Mouse (Mus musculus) kidney, postnatal 0 days (tissue): ENCODE results near the gene Cryz. TPM values are rescaled to one million over a fixed set of nuclear protein-coding genes. Genes with fewer than 3 reads are reported as not detected.

Experiments
- ATAC-seq: fragments of 200-750 bp; cut with Nextera tagmentation; replicated peaks from 2 replicates; pipeline ENCODE4 v1.8.0; 2017; ENCODE audit warnings: low read depth, moderate number of reproducible peaks, moderate TSS enrichment, moderate library complexity; ENCODE audit not compliant: low FRiP score
- DNase-seq: peaks from one replicate; pipeline ENCODE4 v3.0.0-alpha.2; 2016; ENCODE audit warnings: low spot score
- H3K27ac ChIP-seq: fragments of 300-500 bp; sonication (generic); 2 replicates; pipeline ENCODE4 v1.5.1; 2014; ENCODE audit warnings: mild to moderate bottlenecking
- H3K27me3 ChIP-seq: fragments of 300-500 bp; sonication (generic); 2 replicates; pipeline ENCODE4 v1.6.1; 2014; ENCODE audit warnings: low read length, mixed read lengths; ENCODE audit not compliant: insufficient read depth
- H3K36me3 ChIP-seq: fragments of 300-500 bp; sonication (generic); 2 replicates; pipeline ENCODE4 v1.6.1; 2014; ENCODE audit warnings: low read length, mixed read lengths; ENCODE audit not compliant: insufficient read depth
- H3K4me1 ChIP-seq: fragments of 300-500 bp; sonication (generic); replicated peaks from 2 replicates; pipeline ENCODE4 v1.6.1; 2014; ENCODE audit warnings: antibody characterized with exemption, low read length, mixed read lengths; ENCODE audit not compliant: insufficient read depth
- H3K4me2 ChIP-seq: fragments of 300-500 bp; sonication (generic); 2 replicates; pipeline ENCODE4 v1.6.1; 2014; ENCODE audit warnings: mild to moderate bottlenecking, low read length, moderate library complexity, mixed read lengths
- H3K4me3 ChIP-seq: fragments of 300-500 bp; sonication (generic); replicated peaks from 2 replicates; pipeline ENCODE4 v1.5.1; 2014; ENCODE audit warnings: low read depth, low read length
- H3K9ac ChIP-seq: fragments of 300-500 bp; sonication (generic); 2 replicates; pipeline ENCODE4 v1.6.1; 2014; ENCODE audit warnings: low read depth, low read length
- H3K9me3 ChIP-seq: fragments of 300-500 bp; sonication (generic); replicated peaks from 2 replicates; pipeline ENCODE4 v1.6.1; 2016; ENCODE audit warnings: low read length, inconsistent platforms, mixed read lengths
- CTCF ChIP-seq: IDR thresholded peaks from 2 replicates; pipeline ENCODE4 v1.5.1; 2016; ENCODE audit warnings: antibody characterized with exemption, low read depth, mild to moderate bottlenecking, moderate library complexity
- WGBS: fragments of 180-500 bp; shearing (Covaris S2); extraction: QIAGEN DNeasy Blood & Tissue Kit; methylation state at CpG from one replicate; pipeline ENCODE4 v1.1.7; 2014; 5-methylcytosine and 5-hydroxymethylcytosine counted together
- polyA plus RNA-seq: library from polyadenylated mRNA; unstranded; fragments of >200 nt; fragmentation: Nextera tagmentation; extraction: Ambion mirVana; gene quantifications from 2 replicates; pipeline ENCODE4 v1.2.1, GENCODE M21; 2015

Gene Cryz
- polyA plus RNA-seq, 1 experiment from 2014 or later = 92.1 TPM

DNA sequence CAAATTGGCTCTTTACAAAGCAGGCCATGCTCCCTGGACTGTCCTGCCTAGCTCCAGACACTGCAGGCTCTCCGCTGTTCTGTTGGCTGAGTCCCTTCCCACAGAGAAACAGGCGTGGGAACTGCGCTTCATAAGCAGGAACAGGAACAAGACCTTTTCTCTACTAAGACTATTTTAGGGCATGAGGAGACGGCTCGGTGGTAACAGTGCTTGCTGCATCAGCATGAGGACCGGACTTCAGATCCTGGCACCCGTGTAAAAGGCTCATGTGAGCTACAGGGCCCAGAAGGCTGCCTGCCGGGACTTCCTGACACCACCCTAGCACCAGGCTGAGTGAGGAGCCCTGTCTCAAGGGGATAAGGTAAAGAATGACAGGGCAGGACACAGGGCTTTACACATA, 12.2 kb upstream of the Cryz start:
- Histone ChIP-seq H3K36me3 (peaks cover 30% of the 10 kb centered on the region), H3K9me3 (no peaks in the 10 kb centered on the region), H3K9ac (no peak overlapping the region), H3K27me3 (no peaks in the 10 kb centered on the region), H3K4me2 (no peak overlapping the region), H3K4me3 (no peak overlapping the region), H3K4me1 (no peaks in the 10 kb centered on the region), H3K27ac (no peak overlapping the region)
- no peak for DNase-seq
- WGBS = 91% methylated on average over 8 of the region's 8 CpGs
- TF ChIP-seq CTCF = no peak
- ATAC-seq = no peak

DNA sequence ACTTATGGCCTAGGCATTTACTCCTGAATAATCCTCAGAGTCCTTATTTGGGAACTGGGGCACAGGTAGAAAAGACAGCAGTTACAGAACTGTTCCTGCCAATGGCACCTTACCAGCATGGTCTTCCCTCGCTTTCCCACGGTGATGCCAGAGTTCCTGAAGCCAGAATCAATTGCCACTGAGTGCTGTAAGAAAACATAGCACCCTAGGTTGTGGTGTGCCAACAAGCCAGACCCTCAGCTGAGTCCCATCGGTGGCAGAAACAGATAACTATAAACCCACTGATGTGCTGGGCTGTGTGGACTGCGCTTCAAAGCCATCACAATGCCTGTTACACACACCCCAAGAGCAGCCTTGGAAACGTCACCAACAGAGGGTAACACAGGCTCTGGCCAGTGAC, 5.5 kb upstream of the Cryz start:
- Histone ChIP-seq H3K9ac (no peak overlapping the region), H3K27ac (no peak overlapping the region), H3K4me1 (no peaks in the 10 kb centered on the region), H3K4me3 (no peak overlapping the region), H3K9me3 (no peaks in the 10 kb centered on the region), H3K36me3 (peaks cover 30% of the 10 kb centered on the region), H3K27me3 (no peaks in the 10 kb centered on the region), H3K4me2 (no peak overlapping the region)
- whole genome bisulfite sequencing = 91% methylated on average over 5 of the region's 5 CpGs
- DNase-seq (no peak), ATAC-seq (no peak)
- TF ChIP-seq CTCF = no peak

DNA sequence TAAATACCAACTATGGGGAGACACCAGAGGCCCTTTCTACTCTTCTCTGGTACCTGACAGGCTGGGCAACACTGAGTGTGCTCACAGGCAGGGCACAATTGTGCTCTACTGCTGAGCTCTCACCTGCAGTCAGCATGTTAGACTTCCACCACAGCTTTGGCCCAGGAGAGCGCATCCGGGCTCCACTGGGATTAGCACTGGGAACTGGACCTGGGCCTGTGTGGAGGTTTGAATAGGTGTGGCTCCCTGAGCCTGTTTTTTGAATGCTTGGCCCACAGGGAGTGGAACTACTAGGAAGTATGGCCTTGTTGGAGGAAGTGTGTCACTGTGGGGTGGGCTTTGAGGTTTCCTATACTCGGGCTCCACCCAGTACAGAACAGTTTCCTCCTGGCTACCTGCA, 4.9 kb upstream of the Cryz start:
- H3K36me3 ChIP-seq = peaks cover 24% of the 10 kb centered on the region
- no peak overlapping the region for H3K9ac ChIP-seq

GRCm38 (mm10) chr3:154593596-154593995, 2.9 kb upstream of the Cryz start:
- Histone ChIP-seq H3K4me1 (0 out of 2 replicates have a peak, but pooled peaks cover 3% of the 10 kb centered on the region), H3K4me2 (0 out of 2 replicates have a peak overlapping the region, but pooled peaks have one; percentile 18), H3K27me3 (no peaks in the 10 kb centered on the region), H3K27ac (no peak overlapping the region), H3K4me3 (no peak overlapping the region), H3K9ac (no peak overlapping the region), H3K36me3 (peaks cover 15% of the 10 kb centered on the region; the same call in 1 of the 2 replicates), H3K9me3 (no peaks in the 10 kb centered on the region)
- no peak for ATAC-seq
- no peak for DNase-seq
- TF ChIP-seq CTCF = no peak
- WGBS = 88% methylated on average over 6 of the region's 6 CpGs

More for the DNA sequence above, 4.9 kb upstream of the Cryz start:
- no peak overlapping the region for H3K27ac ChIP-seq
- no peak for TF ChIP-seq CTCF
- H3K4me1 ChIP-seq = 0 out of 2 replicates have a peak, but pooled peaks cover 3% of the 10 kb centered on the region
- 93% methylated on average over 3 of the region's 3 CpGs for WGBS
- H3K4me2 ChIP-seq = no peak overlapping the region
- no peak for ATAC-seq
- no peaks in the 10 kb centered on the region for H3K9me3 ChIP-seq
- DNase-seq = no peak
- no peaks in the 10 kb centered on the region for H3K27me3 ChIP-seq
- no peak overlapping the region for H3K4me3 ChIP-seq

DNA sequence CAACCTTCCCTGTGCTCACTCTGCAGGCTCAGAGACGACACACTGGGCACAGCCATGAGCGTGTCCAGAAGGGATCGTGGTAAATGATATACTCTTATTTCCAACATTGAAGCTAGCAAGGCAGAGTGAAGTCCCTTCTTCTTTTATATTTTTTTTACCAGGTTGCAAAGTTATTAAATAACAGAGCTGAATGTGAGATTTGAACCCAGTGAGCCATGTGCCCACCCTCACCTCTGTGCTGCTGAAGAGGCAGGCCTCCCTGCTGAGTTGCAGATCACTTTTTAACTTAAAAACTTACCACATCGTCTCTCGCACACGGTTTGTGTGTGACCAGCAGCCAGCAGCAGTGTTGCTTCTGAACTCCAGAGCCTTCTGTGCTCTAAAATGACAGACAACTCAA, 2.4 kb upstream of the Cryz start:
- H3K9ac ChIP-seq = no peak overlapping the region
- no peak overlapping the region for H3K4me3 ChIP-seq
- no peak for DNase-seq
- TF ChIP-seq CTCF = no peak
- H3K36me3 ChIP-seq = peaks cover 15% of the 10 kb centered on the region; the same call in 1 of the 2 replicates
- no peak overlapping the region for H3K27ac ChIP-seq
- H3K4me1 ChIP-seq = 0 out of 2 replicates have a peak, but pooled peaks cover 3% of the 10 kb centered on the region
- WGBS = 89% methylated on average over 6 of the region's 6 CpGs
- H3K27me3 ChIP-seq = no peaks in the 10 kb centered on the region
- no peaks in the 10 kb centered on the region for H3K9me3 ChIP-seq
- H3K4me2 ChIP-seq = no peak overlapping the region
- no peak for ATAC-seq

DNA sequence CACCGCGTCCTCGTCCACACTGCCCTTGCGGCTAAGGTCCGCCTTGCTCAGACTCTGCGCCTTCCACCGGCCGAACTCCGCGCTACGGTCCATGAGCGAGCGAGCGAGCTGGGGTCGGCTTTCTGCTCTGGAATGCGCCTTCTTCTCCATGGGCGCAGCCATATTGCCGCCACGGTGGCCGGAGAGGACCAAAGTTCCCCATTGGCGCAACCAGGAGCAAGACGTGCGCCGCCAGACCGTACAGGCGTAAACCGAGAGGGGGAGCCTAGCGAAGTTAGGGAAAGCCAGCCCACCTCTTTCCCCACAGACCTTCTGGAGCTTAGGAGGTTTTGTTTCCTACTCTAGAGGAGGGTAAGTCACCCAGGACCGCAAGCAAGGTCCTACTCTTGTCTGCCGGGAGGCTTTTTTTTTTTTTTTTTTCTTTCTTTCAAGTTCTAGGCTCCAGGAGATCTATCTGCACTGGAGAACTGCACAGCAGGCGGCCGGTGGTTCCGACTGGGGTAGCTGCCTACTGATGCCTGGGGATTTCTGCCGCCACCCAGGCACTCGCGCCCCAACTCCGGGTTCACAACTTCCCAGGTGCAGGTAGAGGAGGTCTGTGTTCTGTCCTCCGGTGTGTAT, 533 bp downstream of the Cryz start, which contains the start of gene Tyw3:
TSS of gene Tyw3 (minus strand) at position 171 of the 621 bp plus-strand sequence.
- WGBS = under 1% methylated on average over 38 of the region's 38 CpGs
- H3K4me3 ChIP-seq = peak within 1 kb of the TSS; percentile 85
- no peaks in the 10 kb centered on the region for H3K9me3 ChIP-seq
- H3K9ac ChIP-seq = peak within 1 kb of the TSS; percentile 90
- 0 out of 2 replicates have a peak, but pooled peaks cover 9% of the 10 kb centered on the region for H3K36me3 ChIP-seq
- no peaks in the 10 kb centered on the region for H3K27me3 ChIP-seq
- ATAC-seq (peak; percentile 94), DNase-seq (peak; percentile 97)
- H3K27ac ChIP-seq = peak within 1 kb of the TSS; percentile 99
- 0 out of 2 replicates have a peak, but pooled peaks cover 3% of the 10 kb centered on the region for H3K4me1 ChIP-seq
- peak; percentile 64 for TF ChIP-seq CTCF
- H3K4me2 ChIP-seq = peak within 1 kb of the TSS; percentile 87
